Mouse (Mus musculus): ENCODE measurements around the gene Fhl2. TPM values are rescaled to one million over a fixed set of nuclear protein-coding genes. Genes with fewer than 3 reads are reported as not detected.

The Fhl2 gene
- polyA plus RNA-seq, 2 experiments from 2014 or later, result 3.0 to 3.3 TPM

GRCm38 (mm10) chr1:43098031-43098984 is 98.5 kb downstream of the Fhl2 start, which contains the start of the genes Tgfbrap1 and AI597479:
TSS of gene Tgfbrap1 (minus strand) at chr1:43098637.
TSS of gene AI597479 (plus strand) at chr1:43098710.
- peak; percentile 92 for ATAC-seq

GRCm38 (mm10) chr1:43094206-43094605 is 102.6 kb downstream of the Fhl2 start:
- ATAC-seq, result no peak

- ATAC-seq, result peak; percentile 76
These were observed 104.4 kb downstream of the Fhl2 start for GRCm38 (mm10) chr1:43092056-43093015.

- peak; percentile 9 for ATAC-seq
These were observed 105.3 kb downstream of the Fhl2 start for GRCm38 (mm10) chr1:43091306-43092055.

GRCm38 (mm10) chr1:43090418-43090817 is 106.4 kb downstream of the Fhl2 start:
- ATAC-seq, result no peak

GRCm38 (mm10) chr1:43082946-43083345 is 113.8 kb downstream of the Fhl2 start:
- ATAC-seq, result no peak

- ATAC-seq, result no peak
These were observed 118.7 kb downstream of the Fhl2 start for GRCm38 (mm10) chr1:43078124-43078523.

- ATAC-seq, result no peak
These were observed 122.0 kb downstream of the Fhl2 start for GRCm38 (mm10) chr1:43074791-43075190.

Other genes starting within 250 kb of the Fhl2 start
- 1 to 10 TPM; 4.1 to 5.0 TPM for gene Gpr45, start 244.1 kb downstream of the Fhl2 start, polyA plus RNA-seq (2017; shearing (Covaris generic))
- 1 to 10 TPM; 4.8 to 6.5 TPM for gene Tgfbrap1, start 98.3 kb downstream of the Fhl2 start, polyA plus RNA-seq (2017; shearing (Covaris generic))
- gene AI597479, start 98.3 kb downstream of the Fhl2 start, polyA plus RNA-seq (2017; shearing (Covaris generic)), result 10 to 100 TPM; 16.9 to 17.2 TPM
- gene Nck2, start 247.6 kb upstream of the Fhl2 start, polyA plus RNA-seq (2017; shearing (Covaris generic)), result 10 to 100 TPM; 18.5 to 24.0 TPM

Data from activated CD4-positive, CD25-positive, alpha-beta regulatory T cell, adult 4 months (primary cell).